Mouse (Mus musculus) heart, postnatal 0 days (tissue): Measurements from ENCODE around the gene Cnnm4. TPM values are rescaled to one million over a fixed set of nuclear protein-coding genes. Genes with fewer than 3 reads are reported as not detected.

ENCODE experiments used
- ATAC-seq: fragments of 200-750 bp; cut with Nextera tagmentation; 2 replicates; pipeline ENCODE4 v1.8.0; 2017; ENCODE audit warnings: low read depth, moderate number of reproducible peaks, moderate library complexity; ENCODE audit not compliant: insufficient read depth
- DNase-seq: peaks from one replicate; pipeline ENCODE4 v3.0.0-alpha.2; 2016; ENCODE audit warnings: low spot score
- H3K27ac ChIP-seq: fragments of 300-500 bp; sonication (generic); 2 replicates; pipeline ENCODE4 v1.5.1; 2014; ENCODE audit warnings: low read depth, mild to moderate bottlenecking
- H3K27me3 ChIP-seq: fragments of 300-500 bp; sonication (generic); 2 replicates; pipeline ENCODE4 v1.6.1; 2014; ENCODE audit warnings: low read length, mixed read lengths; ENCODE audit not compliant: control insufficient read depth, insufficient read depth
- H3K36me3 ChIP-seq: fragments of 300-500 bp; sonication (generic); replicated peaks from 2 replicates; pipeline ENCODE4 v1.6.1; 2014; ENCODE audit warnings: low read length, mixed read lengths; ENCODE audit not compliant: control insufficient read depth, insufficient read depth
- H3K4me1 ChIP-seq: fragments of 300-500 bp; sonication (generic); 2 replicates; pipeline ENCODE4 v1.6.1; 2014; ENCODE audit warnings: antibody characterized with exemption; ENCODE audit not compliant: control insufficient read depth, insufficient read depth
- H3K4me2 ChIP-seq: fragments of 300-500 bp; sonication (generic); 2 replicates; pipeline ENCODE4 v1.6.1; 2014; ENCODE audit warnings: low read depth, mild to moderate bottlenecking, low read length, moderate library complexity
- H3K4me3 ChIP-seq: fragments of 300-500 bp; sonication (generic); 2 replicates; pipeline ENCODE4 v1.5.1; 2014; ENCODE audit warnings: low read depth, low read length
- H3K9ac ChIP-seq: fragments of 300-500 bp; sonication (generic); replicated peaks from 2 replicates; pipeline ENCODE4 v1.6.1; 2014; ENCODE audit warnings: low read depth, low read length, mixed read lengths
- H3K9me3 ChIP-seq: fragments of 300-500 bp; sonication (generic); replicated peaks from 2 replicates; pipeline ENCODE4 v1.6.1; 2016; ENCODE audit warnings: low read length; ENCODE audit not compliant: control insufficient read depth
- CTCF ChIP-seq: IDR thresholded peaks from 2 replicates; pipeline ENCODE4 v1.5.1; 2016; ENCODE audit warnings: antibody characterized with exemption, control low read depth, low read depth
- EP300 ChIP-seq: IDR thresholded peaks from 2 replicates; pipeline ENCODE4 v1.6.1; 2016; ENCODE audit warnings: antibody characterized with exemption, low read depth
- WGBS: fragments of 180-500 bp; shearing (Covaris S2); extraction: QIAGEN DNeasy Blood & Tissue Kit; methylation state at CpG from one replicate; pipeline ENCODE4 v1.1.7; 2014; 5-methylcytosine and 5-hydroxymethylcytosine counted together
- polyA plus RNA-seq: library from polyadenylated mRNA; unstranded; fragments of >200 nt; fragmentation: Nextera tagmentation; extraction: Ambion mirVana; gene quantifications from 2 replicates; pipeline ENCODE4 v1.2.1, GENCODE M21; 2015
- total RNA-seq: library from RNA; depleted of rRNA; stranded (reverse); fragments of >200 nt; gene quantifications from 2 replicates; pipeline ENCODE4 v1.2.3, GENCODE M21; 2014; ENCODE audit warnings: low replicate concordance

Gene Cnnm4
- total and polyA plus RNA-seq, 2 experiments from 2014 or later = 3.6 to 5.2 TPM

DNA sequence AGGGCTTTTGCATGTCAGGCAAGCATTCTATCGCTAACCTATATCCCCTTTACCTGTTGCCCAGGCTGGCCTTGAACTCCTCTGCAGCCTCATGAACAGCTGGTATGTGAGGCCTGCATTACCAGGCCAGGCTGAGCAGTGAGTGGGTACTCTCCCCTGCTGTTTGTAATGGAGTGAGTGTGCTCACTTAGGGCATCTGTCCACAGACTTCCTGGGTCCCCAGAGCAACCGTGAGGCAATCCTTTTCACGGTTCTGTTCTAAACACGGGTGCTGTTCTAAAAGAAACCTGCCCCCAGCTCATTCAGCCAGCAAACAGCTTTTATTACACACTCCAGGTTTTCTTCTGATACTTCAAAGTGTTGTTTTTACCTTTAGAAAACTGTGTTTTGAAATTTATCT is 67.3 kb downstream of the Cnnm4 start:
- Histone ChIP-seq H3K27ac (peak overlapping the region; percentile 84), H3K4me1 (peaks cover 34% of the 10 kb centered on the region), H3K36me3 (peaks cover 30% of the 10 kb centered on the region), H3K4me2 (no peak overlapping the region), H3K4me3 (no peak overlapping the region), H3K9ac (0 out of 2 replicates have a peak overlapping the region, but pooled peaks have one; percentile 3), H3K9me3 (no peaks in the 10 kb centered on the region), H3K27me3 (no peaks in the 10 kb centered on the region)
- 53% methylated on average over 4 of the region's 4 CpGs for WGBS
- ATAC-seq (no peak), DNase-seq (no peak)
- no peak for TF ChIP-seq CTCF
- no peak for TF ChIP-seq EP300

DNA sequence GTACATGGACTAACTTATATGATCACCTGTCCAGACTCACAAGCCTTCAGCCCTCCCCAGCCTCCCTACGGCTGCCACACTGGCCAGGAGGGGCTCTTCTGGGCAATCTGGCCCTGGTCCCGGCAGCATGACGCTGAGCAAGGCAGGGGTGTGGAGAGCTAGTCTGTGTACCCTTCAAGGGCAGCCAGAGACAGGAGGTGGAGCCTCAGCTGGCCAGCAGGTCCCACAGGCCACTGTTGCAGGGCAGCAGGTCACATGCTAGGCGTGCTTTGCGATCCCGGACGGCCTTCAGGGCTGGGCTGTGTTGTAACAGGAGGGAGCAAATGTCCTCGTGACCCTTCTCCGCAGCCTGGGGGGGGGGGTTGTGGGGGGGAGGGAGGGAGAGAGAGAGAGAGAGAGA is 67.8 kb downstream of the Cnnm4 start, which contains the start of gene Gm42417:
TSS of gene Gm42417 (minus strand) at position 244 of the 400 bp plus-strand sequence.
- 32% methylated on average over 8 of the region's 9 CpGs for WGBS
- no peak within 1 kb of the TSS for H3K4me3 ChIP-seq
- no peak within 1 kb of the TSS for H3K4me2 ChIP-seq
- peak; percentile 89 for ATAC-seq
- H3K27ac ChIP-seq = peak within 1 kb of the TSS; percentile 84
- TF ChIP-seq CTCF (no peak), EP300 (0 out of 2 replicates have a peak, but pooled peaks have one; percentile 37)
- no peaks in the 10 kb centered on the region for H3K9me3 ChIP-seq
- H3K36me3 ChIP-seq = peaks cover 30% of the 10 kb centered on the region
- H3K4me1 ChIP-seq = peaks cover 30% of the 10 kb centered on the region
- DNase-seq = peak; percentile 95
- 0 out of 2 replicates have a peak within 1 kb of the TSS, but pooled peaks have one; percentile 3 for H3K9ac ChIP-seq
- H3K27me3 ChIP-seq = no peaks in the 10 kb centered on the region

DNA sequence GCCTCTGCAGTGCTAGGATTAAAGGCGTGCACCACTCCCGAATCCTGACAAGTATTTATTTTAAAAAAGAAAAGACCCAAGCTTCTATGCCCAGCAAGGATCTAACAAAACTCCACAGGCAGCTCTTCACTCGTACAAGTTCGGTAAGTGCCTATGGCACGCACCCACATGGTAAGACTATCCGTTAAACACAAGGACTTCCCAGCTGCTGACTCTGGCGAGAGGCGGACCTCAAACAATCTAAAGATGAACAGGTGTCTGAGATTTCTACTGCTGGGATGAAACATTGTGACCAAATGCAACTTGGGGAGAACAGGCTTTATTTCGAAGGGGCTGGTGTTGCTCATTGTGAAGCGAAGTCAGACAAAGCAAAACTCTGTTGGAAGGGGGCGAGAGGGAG is 68.7 kb downstream of the Cnnm4 start:
- Histone ChIP-seq H3K9me3 (no peaks in the 10 kb centered on the region), H3K36me3 (peaks cover 30% of the 10 kb centered on the region), H3K4me1 (peaks cover 25% of the 10 kb centered on the region), H3K27ac (peak overlapping the region; percentile 84), H3K4me2 (no peak overlapping the region), H3K9ac (no peak overlapping the region), H3K27me3 (no peaks in the 10 kb centered on the region), H3K4me3 (no peak overlapping the region)
- DNase-seq (no peak), ATAC-seq (no peak)
- no peak for TF ChIP-seq CTCF
- TF ChIP-seq EP300 = no peak
- 88% methylated on average over 11 of the region's 11 CpGs for WGBS

DNA sequence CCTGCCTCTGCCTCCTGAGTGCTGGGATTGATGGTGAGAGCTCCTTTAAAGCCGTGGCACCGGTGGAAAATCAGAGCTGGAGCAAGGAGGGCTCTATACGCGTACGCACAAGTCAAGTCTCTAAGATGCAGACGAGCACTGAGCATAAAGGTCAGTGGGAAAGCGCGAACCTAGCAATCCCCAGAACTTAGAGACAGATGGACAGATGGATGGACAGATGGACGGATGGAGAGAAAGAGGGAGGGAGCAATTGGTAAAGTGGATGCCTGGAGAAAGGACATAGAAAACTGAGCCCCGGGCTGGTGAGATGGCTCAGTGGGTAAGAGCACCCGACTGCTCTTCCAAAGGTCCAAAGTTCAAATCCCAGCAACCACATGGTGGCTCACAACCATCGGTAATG is 69.4 kb downstream of the Cnnm4 start:
- Histone ChIP-seq H3K27ac (no peak overlapping the region), H3K36me3 (peaks cover 30% of the 10 kb centered on the region)
- WGBS = 93% methylated on average over 12 of the region's 12 CpGs

GRCm38 (mm10) chr1:36541844-36542243 is 70.4 kb downstream of the Cnnm4 start:
- TF ChIP-seq CTCF = no peak
- TF ChIP-seq EP300 = no peak
- DNase-seq (no peak), ATAC-seq (no peak)
- Histone ChIP-seq H3K9me3 (no peaks in the 10 kb centered on the region), H3K4me3 (no peak overlapping the region), H3K27ac (no peak overlapping the region), H3K36me3 (peaks cover 30% of the 10 kb centered on the region), H3K4me2 (no peak overlapping the region), H3K27me3 (no peaks in the 10 kb centered on the region), H3K9ac (no peak overlapping the region), H3K4me1 (peaks cover 17% of the 10 kb centered on the region)
- WGBS = 90% methylated on average over 16 of the region's 16 CpGs

More for the DNA sequence above, 69.4 kb downstream of the Cnnm4 start:
- TF ChIP-seq CTCF = no peak
- no peak overlapping the region for H3K4me3 ChIP-seq
- peaks cover 19% of the 10 kb centered on the region for H3K4me1 ChIP-seq
- H3K27me3 ChIP-seq = no peaks in the 10 kb centered on the region
- H3K9me3 ChIP-seq = no peaks in the 10 kb centered on the region
- no peak overlapping the region for H3K9ac ChIP-seq
- no peak for DNase-seq
- no peak for ATAC-seq
- H3K4me2 ChIP-seq = no peak overlapping the region

GRCm38 (mm10) chr1:36542925-36543324 is 71.5 kb downstream of the Cnnm4 start:
- Histone ChIP-seq H3K4me2 (no peak overlapping the region), H3K27me3 (no peaks in the 10 kb centered on the region), H3K4me3 (no peak overlapping the region), H3K9ac (no peak overlapping the region), H3K4me1 (peaks cover 15% of the 10 kb centered on the region), H3K36me3 (peaks cover 30% of the 10 kb centered on the region), H3K27ac (no peak overlapping the region), H3K9me3 (no peaks in the 10 kb centered on the region)
- WGBS = 88% methylated on average over 9 of the region's 9 CpGs
- no peak for DNase-seq
- ATAC-seq = no peak
- TF ChIP-seq EP300 (no peak), CTCF (no peak)
